Mouse (Mus musculus) E14TG2a.4 (cell line): ENCODE measurements around the gene Uqcc2.

Experiments used
- CTCF ChIP-seq: conservative IDR thresholded peaks from 2 replicates; pipeline ENCODE4 v1.5.1; 2014; ENCODE audit warnings: low read length
- NANOG ChIP-seq: IDR thresholded peaks from 2 replicates; pipeline ENCODE4 v1.6.1; 2014; ENCODE audit warnings: borderline replicate concordance, low read length, mixed read lengths

GRCm38 (mm10) chr17:27129291-27129690 is 4.4 kb downstream of the Uqcc2 start:
- TF ChIP-seq CTCF: no peak
- TF ChIP-seq NANOG: no peak
